Mouse (Mus musculus) CH12.LX (cell line): ENCODE measurements around the gene Ntm. TPM values are rescaled to one million over a fixed set of nuclear protein-coding genes. Genes with fewer than 3 reads are reported as not detected.

Experiments used
- DNase-seq: peaks from one replicate; pipeline ENCODE4 v3.0.0-alpha.2; 2013; ENCODE audit errors: extremely low read depth
- H3K27ac ChIP-seq: 2 replicates; pipeline ENCODE4 v1.5.1; 2012; ENCODE audit warnings: low read depth, mild to moderate bottlenecking, control low read depth, moderate library complexity; ENCODE audit not compliant: insufficient read depth
- H3K27me3 ChIP-seq: replicated peaks from 2 replicates; pipeline ENCODE3; 2012; ENCODE audit warnings: inconsistent platforms
- H3K36me3 ChIP-seq, 2 experiments: replicated peaks in 1 of 2; 2 replicates each; pipeline versions ENCODE3 to v1.6.1; 2012; ENCODE audit warnings: inconsistent platforms in 1 of 2, low read length in 1 of 2, mild to moderate bottlenecking in 1 of 2, mixed read lengths in 1 of 2, moderate library complexity in 1 of 2; ENCODE audit not compliant: control insufficient read depth in 1 of 2, insufficient read depth in 1 of 2
- H3K4me1 ChIP-seq, 2 experiments: 2 replicates each; pipeline ENCODE4 v1.6.1; 2012; ENCODE audit warnings: inconsistent platforms in 1 of 2, moderate library complexity in 1 of 2; ENCODE audit not compliant: insufficient read depth in 2 of 2, control insufficient read depth in 1 of 2
- H3K4me2 ChIP-seq: 2 replicates; pipeline ENCODE4 v1.6.1; 2012; ENCODE audit warnings: low read depth, mild to moderate bottlenecking, control low read depth; ENCODE audit not compliant: poor library complexity, insufficient read depth, severe bottlenecking
- H3K4me3 ChIP-seq, 3 experiments: fragments of 150-350 bp in 1 of 3; sonication (generic) in 1 of 3; replicated peaks in 1 of 3; 2 replicates each; pipeline versions ENCODE3 to v1.5.1; 2011 to 2012; ENCODE audit warnings: low read depth in 2 of 3, low read length in 2 of 3, mild to moderate bottlenecking in 2 of 3, moderate library complexity in 2 of 3, control low read depth in 1 of 3, improper control_type of control experiment in 1 of 3, inconsistent platforms in 1 of 3, mixed read lengths in 1 of 3; ENCODE audit not compliant: poor library complexity in 1 of 3
- H3K79me2 ChIP-seq: replicated peaks from 2 replicates; pipeline ENCODE4 v1.6.1; 2012; ENCODE audit warnings: mild to moderate bottlenecking, moderate library complexity; ENCODE audit not compliant: control insufficient read depth, poor library complexity, insufficient read depth, severe bottlenecking; ENCODE audit errors: extremely low read depth
- H3K9ac ChIP-seq: 2 replicates; pipeline ENCODE4 v1.6.1; 2012; ENCODE audit warnings: low read depth, mild to moderate bottlenecking, control low read depth, moderate library complexity; ENCODE audit not compliant: insufficient read depth
- H3K9me3 ChIP-seq: replicated peaks from 2 replicates; pipeline ENCODE3; 2012; ENCODE audit warnings: low read length, inconsistent platforms, mixed read lengths
- BHLHE40 ChIP-seq: IDR thresholded peaks from 2 replicates; pipeline ENCODE4 v1.6.1; 2011; ENCODE audit warnings: mild to moderate bottlenecking, low read depth, low read length, improper control_type of control experiment
- CTCF ChIP-seq, 2 experiments: IDR thresholded peaks in 1 of 2; conservative IDR thresholded peaks in 1 of 2; 2 replicates each; pipeline ENCODE4 v1.5.1; 2011 to 2012; ENCODE audit warnings: low read depth in 2 of 2, low read length in 2 of 2, improper control_type of control experiment in 1 of 2, inconsistent platforms in 1 of 2, mild to moderate bottlenecking in 1 of 2, moderate library complexity in 1 of 2
- E2F4 ChIP-seq: IDR thresholded peaks from 2 replicates; pipeline ENCODE4 v1.6.1; 2011; ENCODE audit warnings: low read depth, low read length, improper control_type of control experiment; ENCODE audit not compliant: insufficient replicate concordance
- ELF1 ChIP-seq: IDR thresholded peaks from 2 replicates; pipeline ENCODE4 v1.6.1; 2014; ENCODE audit warnings: low read depth, mild to moderate bottlenecking, inconsistent platforms, low read length, improper control_type of control experiment
- ETS1 ChIP-seq: conservative IDR thresholded peaks from 2 replicates; pipeline ENCODE4 v1.6.1; 2012; ENCODE audit warnings: low read depth, mild to moderate bottlenecking, inconsistent platforms, low read length, improper control_type of control experiment, moderate library complexity
- HCFC1 ChIP-seq: IDR thresholded peaks from 2 replicates; pipeline ENCODE4 v1.6.1; 2012; ENCODE audit warnings: low read depth, mild to moderate bottlenecking, inconsistent platforms, low read length, improper control_type of control experiment
- IRF4 ChIP-seq: IDR thresholded peaks from 2 replicates; pipeline ENCODE4 v1.6.1; 2014; ENCODE audit warnings: low read depth, mild to moderate bottlenecking, inconsistent platforms, low read length, improper control_type of control experiment
- JUN ChIP-seq: IDR thresholded peaks from 2 replicates; pipeline ENCODE4 v1.6.1; 2011; ENCODE audit warnings: low read depth, mild to moderate bottlenecking, low read length, improper control_type of control experiment, moderate library complexity; ENCODE audit not compliant: insufficient read depth
- JUND ChIP-seq: conservative IDR thresholded peaks from 2 replicates; pipeline ENCODE4 v1.6.1; 2011; ENCODE audit warnings: low read depth, low read length, improper control_type of control experiment
- MAFK ChIP-seq: IDR thresholded peaks from 2 replicates; pipeline ENCODE4 v1.6.1; 2011; ENCODE audit warnings: low read length, improper control_type of control experiment; ENCODE audit not compliant: insufficient replicate concordance
- MXI1 ChIP-seq: IDR thresholded peaks from 2 replicates; pipeline ENCODE4 v1.6.1; 2011; ENCODE audit warnings: mild to moderate bottlenecking, low read depth, low read length, improper control_type of control experiment
- MYC ChIP-seq: IDR thresholded peaks from 2 replicates; pipeline ENCODE4 v1.6.1; 2011; ENCODE audit warnings: low read depth, mild to moderate bottlenecking, improper control_type of control experiment, low read length
- NRF1 ChIP-seq: IDR thresholded peaks from 2 replicates; pipeline ENCODE4 v1.6.1; 2014; ENCODE audit warnings: low read depth, mild to moderate bottlenecking, inconsistent platforms, low read length, improper control_type of control experiment, moderate library complexity
- PAX5 ChIP-seq: IDR thresholded peaks from 2 replicates; pipeline ENCODE4 v1.6.1; 2012; ENCODE audit warnings: low read length, inconsistent platforms, mixed read lengths
- POLR2AphosphoS2 ChIP-seq: IDR thresholded peaks from 2 replicates; pipeline ENCODE4 v1.6.1; 2011; ENCODE audit warnings: low read depth, low read length, improper control_type of control experiment
- RAD21 ChIP-seq: IDR thresholded peaks from 2 replicates; pipeline ENCODE4 v1.6.1; 2011; ENCODE audit warnings: low read depth, mild to moderate bottlenecking, low read length, improper control_type of control experiment, moderate library complexity
- RCOR1 ChIP-seq: conservative IDR thresholded peaks from 2 replicates; pipeline ENCODE4 v1.6.1; 2012; ENCODE audit warnings: low read depth, mild to moderate bottlenecking, inconsistent platforms, low read length, improper control_type of control experiment
- SIN3A ChIP-seq: IDR thresholded peaks from 2 replicates; pipeline ENCODE4 v1.6.1; 2012; ENCODE audit warnings: low read length, improper control_type of control experiment, inconsistent platforms
- SMC3 ChIP-seq: IDR thresholded peaks from 2 replicates; pipeline ENCODE4 v1.6.1; 2011; ENCODE audit warnings: low read depth, low read length, improper control_type of control experiment
- TBP ChIP-seq: conservative IDR thresholded peaks from 2 replicates; pipeline ENCODE4 v1.6.1; 2011; ENCODE audit warnings: low read depth, low read length, improper control_type of control experiment
- TCF12 ChIP-seq: IDR thresholded peaks from 2 replicates; pipeline ENCODE4 v1.6.1; 2014; ENCODE audit warnings: low read depth, mild to moderate bottlenecking, inconsistent platforms, low read length, improper control_type of control experiment
- USF1 ChIP-seq: IDR thresholded peaks from 2 replicates; pipeline ENCODE4 v1.6.1; 2014; ENCODE audit warnings: low read depth, mild to moderate bottlenecking, inconsistent platforms, low read length, improper control_type of control experiment
- USF2 ChIP-seq: conservative IDR thresholded peaks from 2 replicates; pipeline ENCODE4 v1.6.1; 2011; ENCODE audit warnings: low read depth, low read length, improper control_type of control experiment
- ZKSCAN1 ChIP-seq: IDR thresholded peaks from 2 replicates; pipeline ENCODE4 v1.6.1; 2012; ENCODE audit warnings: low read depth, inconsistent platforms, low read length, improper control_type of control experiment, borderline replicate concordance
- ZMIZ1 ChIP-seq: IDR thresholded peaks from 2 replicates; pipeline ENCODE4 v1.6.1; 2012; ENCODE audit warnings: low read depth, mild to moderate bottlenecking, inconsistent platforms, low read length, improper control_type of control experiment
- dilution Hi-C: fragments of 300-500 bp; cut with MboI; formaldehyde crosslinking; loops from 2 replicates; pipeline ENCODE4 v1.14.3; 2020; ENCODE audit warnings: low sequenced_read_pairs; ENCODE audit not compliant: extremely low pct_unique_long_range_greater_than_20kb, extremely low pct_ligation_motif_present
- in situ Hi-C: fragments of 300-500 bp; cut with MboI; formaldehyde crosslinking; loops from 3 replicates; pipeline ENCODE4 v1.14.3; 2019; ENCODE audit warnings: low sequenced_read_pairs, low pct_ligation_motif_present, low pct_unique_long_range_greater_than_20kb, mixed read lengths
- polyA plus RNA-seq: library from polyadenylated mRNA; unstranded; fragments of >175 nt; gene quantifications from 2 replicates; pipeline ENCODE4 v1.2.1, GENCODE M21; 2012; ENCODE audit warnings: low read depth; ENCODE audit not compliant: insufficient read length
- total RNA-seq, 2 experiments: library from RNA; depleted of rRNA; stranded (reverse); fragments of 300-350 nt in 1 of 2; fragments of >200 nt in 1 of 2; gene quantifications; 2 replicates each; pipeline ENCODE4 v1.2.3; 2012 to 2014

Ntm gene
- total and polyA plus RNA-seq, 3 experiments = not detected

DNA sequence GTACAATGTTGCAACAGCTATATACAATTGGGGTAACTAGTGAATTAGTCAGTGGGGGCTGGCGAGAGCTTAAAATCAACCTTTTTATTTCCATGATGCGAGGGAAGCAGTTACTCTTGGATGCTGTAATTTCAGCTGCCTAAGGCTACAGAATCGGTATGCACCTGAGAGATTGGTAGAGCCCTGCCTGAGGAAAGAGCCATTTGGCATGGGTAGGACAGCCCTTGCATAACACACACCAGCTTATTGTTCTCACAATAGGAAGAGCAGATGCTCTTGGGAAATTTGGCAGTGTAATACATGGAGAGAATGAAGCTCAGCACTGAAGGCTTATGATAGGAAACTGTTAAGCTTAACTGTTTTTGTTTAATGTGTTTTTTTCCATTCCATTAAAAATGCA, 621.6 kb downstream of the Ntm start:
- Histone ChIP-seq H3K4me1 (no peaks in the 10 kb centered on the region), H3K4me3 (no peak overlapping the region), H3K9ac (no peak overlapping the region), H3K79me2 (no peaks in the 10 kb centered on the region)
- no peak for TF ChIP-seq IRF4
- no peak for TF ChIP-seq HCFC1
- TF ChIP-seq MAFK = no peak
- no peak for TF ChIP-seq RCOR1
- TF ChIP-seq ZKSCAN1 = no peak
- TF ChIP-seq USF1 = no peak
- TF ChIP-seq RAD21 = no peak
- TF ChIP-seq ETS1 = no peak
- TF ChIP-seq SMC3 = no peak
- TF ChIP-seq TCF12 = no peak
- TF ChIP-seq MYC = no peak
- TF ChIP-seq USF2 = no peak
- TF ChIP-seq NRF1 = no peak
- TF ChIP-seq ELF1 = no peak
- TF ChIP-seq, all 38 proteins: peak for 0
- Histone ChIP-seq H3K4me2 (no peak overlapping the region), H3K36me3 (no peaks in the 10 kb centered on the region), H3K27ac (no peak overlapping the region), H3K27me3 (no peaks in the 10 kb centered on the region), H3K9me3 (peaks cover 61% of the 10 kb centered on the region)
- in situ Hi-C loops (no loop called here), dilution Hi-C loops (no loop called here)
- no peak for DNase-seq

- Histone ChIP-seq H3K36me3 (no peaks in the 10 kb centered on the region), H3K4me1 (no peaks in the 10 kb centered on the region), H3K4me3 (no peak overlapping the region), H3K27ac (no peak overlapping the region), H3K9me3 (peaks cover 43% of the 10 kb centered on the region), H3K4me2 (no peak overlapping the region), H3K9ac (no peak overlapping the region), H3K27me3 (no peaks in the 10 kb centered on the region), H3K79me2 (no peaks in the 10 kb centered on the region)
- TF ChIP-seq CTCF (conservative IDR thresholded peaks at IDR 0.05 in 1 of 2, IDR thresholded peaks at IDR 0.05 in 1 of 2; ENCODE audit: low read depth in 2 of 2, low read length in 2 of 2) = no peak
- no peak for TF ChIP-seq E2F4
- TF ChIP-seq MYC = no peak
- TF ChIP-seq HCFC1 = no peak
- TF ChIP-seq SMC3 = no peak
- TF ChIP-seq JUND = no peak
- no peak for TF ChIP-seq RAD21
- no peak for TF ChIP-seq TCF12
- TF ChIP-seq ZMIZ1 = no peak
- TF ChIP-seq POLR2AphosphoS2 = no peak
- no peak for TF ChIP-seq PAX5
- TF ChIP-seq BHLHE40 = no peak
- TF ChIP-seq MAFK = no peak
- TF ChIP-seq SIN3A = no peak
- no peak for TF ChIP-seq MXI1
- no peak for TF ChIP-seq TBP
- TF ChIP-seq JUN = no peak
- in situ Hi-C loops (no loop called here), dilution Hi-C loops (no loop called here)
- DNase-seq = no peak
Observed at GRCm38 (mm10) chr9:29335671-29336070, 627.3 kb downstream of the Ntm start.
